Mouse (Mus musculus): ENCODE results near the gene Olfr572. TPM values are rescaled to one million over a fixed set of nuclear protein-coding genes. Genes with fewer than 3 reads are reported as not detected.

The Olfr572 gene
- not detected for total RNA-seq (2021)

GRCm38 (mm10) chr7:102924109-102924508 lies at the start of gene Olfr572:
Gene Olfr572 (plus strand): TSS chr7:102924409.
- intact Hi-C loops (cut with DNase I), result no loop called here

GRCm38 (mm10) chr7:102876822-102877221 lies 47.4 kb upstream of the Olfr572 start, which contains the start of gene Olfr568:
Gene Olfr568 (plus strand): TSS chr7:102877122.
- intact Hi-C loops (cut with DNase I), result no loop called here
- no peak for DNase-seq

More at GRCm38 (mm10) chr7:102924109-102924508, at the start of gene Olfr572:
- DNase-seq, result no peak

- intact Hi-C loops (cut with DNase I), result no loop called here
- DNase-seq, result no peak
Measured at GRCm38 (mm10) chr7:102890782-102891181, 33.4 kb upstream of the Olfr572 start, which contains the start of gene Olfr569. Gene Olfr569 (minus strand): TSS chr7:102890882.

- intact Hi-C loops (cut with DNase I), result loop anchor here (10.0 kb wide), 2 partner anchors 220 to 250 kb away; partner anchors contain the start of genes Olfr556 and Olfr557
- no peak for DNase-seq
Measured at GRCm38 (mm10) chr7:102915261-102915660, 8.9 kb upstream of the Olfr572 start.

GRCm38 (mm10) chr7:102916405-102916804 lies 7.8 kb upstream of the Olfr572 start:
- intact Hi-C loops (cut with DNase I), result loop anchor here (10.0 kb wide), 2 partner anchors 222 to 252 kb away; partner anchors contain the start of genes Olfr556 and Olfr557
- DNase-seq, result no peak

- DNase-seq, result no peak
- intact Hi-C loops (cut with DNase I), result loop anchor here (10.0 kb wide), 2 partner anchors 222 to 252 kb away; partner anchors contain the start of genes Olfr556 and Olfr557
Measured at GRCm38 (mm10) chr7:102917032-102917875, 7.0 kb upstream of the Olfr572 start, which contains the start of gene Olfr571. Gene Olfr571 (minus strand): TSS chr7:102917536.

- DNase-seq, result no peak
- intact Hi-C loops (cut with DNase I), result loop anchor here (2.0 to 10.0 kb wide), 3 partner anchors 225 to 407 kb away; partner anchors contain the start of genes Olfr556 and Olfr557
Measured at GRCm38 (mm10) chr7:102919632-102920031, 4.6 kb upstream of the Olfr572 start.

GRCm38 (mm10) chr7:102927105-102927504 lies 2.9 kb downstream of the Olfr572 start:
- no peak for DNase-seq
- intact Hi-C loops (cut with DNase I), result no loop called here

GRCm38 (mm10) chr7:102942475-102942874 lies 18.3 kb downstream of the Olfr572 start, which contains the start of gene Olfr573-ps1:
Gene Olfr573-ps1 (minus strand): TSS chr7:102942575.
- intact Hi-C loops (cut with DNase I), result no loop called here
- no peak for DNase-seq

- intact Hi-C loops (cut with DNase I), result no loop called here
- DNase-seq, result no peak
Measured at GRCm38 (mm10) chr7:102943417-102943816, 19.2 kb downstream of the Olfr572 start.

GRCm38 (mm10) chr7:102948167-102948566 lies 24.0 kb downstream of the Olfr572 start, which contains the start of gene Olfr574:
Gene Olfr574 (plus strand): TSS chr7:102948467.
- DNase-seq, result no peak
- intact Hi-C loops (cut with DNase I), result no loop called here

GRCm38 (mm10) chr7:102950732-102951131 lies 26.5 kb downstream of the Olfr572 start:
- DNase-seq, result no peak

GRCm38 (mm10) chr7:102958137-102958536 lies 33.9 kb downstream of the Olfr572 start:
- intact Hi-C loops (cut with DNase I), result no loop called here
- DNase-seq, result no peak

More at GRCm38 (mm10) chr7:102950732-102951131, 26.5 kb downstream of the Olfr572 start:
- intact Hi-C loops (cut with DNase I), result no loop called here

GRCm38 (mm10) chr7:102958593-102958992 lies 34.4 kb downstream of the Olfr572 start, which contains the start of gene Olfr575:
Gene Olfr575 (minus strand): TSS chr7:102958775.
- intact Hi-C loops (cut with DNase I), result no loop called here
- no peak for DNase-seq

GRCm38 (mm10) chr7:102962360-102962759 lies 38.2 kb downstream of the Olfr572 start, which contains the start of gene Olfr576:
Gene Olfr576 (plus strand): TSS chr7:102962660.
- no peak for DNase-seq
- intact Hi-C loops (cut with DNase I), result no loop called here

GRCm38 (mm10) chr7:102974399-102974798 lies 50.2 kb downstream of the Olfr572 start:
- intact Hi-C loops (cut with DNase I), result no loop called here

GRCm38 (mm10) chr7:102975843-102976242 lies 51.6 kb downstream of the Olfr572 start, which contains the start of gene Olfr577:
Gene Olfr577 (minus strand): TSS chr7:102975943.
- DNase-seq, result no peak
- intact Hi-C loops (cut with DNase I), result no loop called here

More at GRCm38 (mm10) chr7:102974399-102974798, 50.2 kb downstream of the Olfr572 start:
- no peak for DNase-seq

All from left cerebral cortex, postnatal 4 days (tissue).